Mouse (Mus musculus) bone marrow macrophage, adult 2 months (primary cell): ENCODE data around the gene Lmtk3. TPM values are rescaled to one million over a fixed set of nuclear protein-coding genes. Genes with fewer than 3 reads are reported as not detected.

Experiments used
- H3K27ac ChIP-seq: 2 replicates; pipeline ENCODE4 v1.5.1; 2012; ENCODE audit warnings: low read depth, low read length; ENCODE audit not compliant: insufficient read depth
- H3K4me1 ChIP-seq: 2 replicates; pipeline ENCODE4 v1.6.1; 2012; ENCODE audit warnings: low read length; ENCODE audit not compliant: control insufficient read depth, insufficient read depth
- H3K4me3 ChIP-seq: 2 replicates; pipeline ENCODE4 v1.5.1; 2012; ENCODE audit warnings: mild to moderate bottlenecking, low read length, moderate library complexity; ENCODE audit not compliant: insufficient read depth
- CTCF ChIP-seq: IDR thresholded peaks from 2 replicates; pipeline ENCODE4 v1.5.1; 2012; ENCODE audit warnings: low read depth, mild to moderate bottlenecking, low read length, moderate library complexity
- POLR2A ChIP-seq: IDR thresholded peaks from 2 replicates; pipeline ENCODE4 v1.6.1; 2012; ENCODE audit warnings: mild to moderate bottlenecking, low read depth, low read length, borderline replicate concordance
- polyA plus RNA-seq: library from polyadenylated mRNA; stranded (reverse); fragments of >200 nt; gene quantifications from 2 replicates; pipeline ENCODE4 v1.2.4, GENCODE M21; 2012; ENCODE audit not compliant: missing spikeins, insufficient read depth, insufficient read length

The Lmtk3 gene
- polyA plus RNA-seq, 1 experiment, result not detected

DNA sequence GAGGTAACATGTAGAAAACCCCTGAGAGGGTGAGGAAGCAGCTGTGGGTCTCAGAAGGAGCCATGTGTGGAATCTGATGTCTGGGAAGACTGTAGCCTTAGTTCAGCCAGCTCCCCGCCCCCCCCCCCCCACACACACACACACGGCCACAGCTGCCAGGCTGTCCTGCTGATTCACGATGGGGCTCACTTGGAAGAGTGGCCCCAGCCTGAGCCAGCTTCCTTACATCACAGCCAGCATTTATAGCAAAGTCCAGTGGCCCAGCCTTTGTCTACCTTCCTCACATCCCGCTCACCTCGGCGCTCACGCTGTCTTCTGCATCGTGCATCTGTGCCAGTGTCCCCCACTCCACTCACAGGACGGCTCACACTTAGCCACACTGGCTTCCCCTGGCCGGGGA, 34.1 kb upstream of the Lmtk3 start:
- no peak overlapping the region for H3K4me3 ChIP-seq
- no peak for TF ChIP-seq CTCF
- no peak for TF ChIP-seq POLR2A
- peaks cover 23% of the 10 kb centered on the region for H3K4me1 ChIP-seq
- H3K27ac ChIP-seq, result no peak overlapping the region

DNA sequence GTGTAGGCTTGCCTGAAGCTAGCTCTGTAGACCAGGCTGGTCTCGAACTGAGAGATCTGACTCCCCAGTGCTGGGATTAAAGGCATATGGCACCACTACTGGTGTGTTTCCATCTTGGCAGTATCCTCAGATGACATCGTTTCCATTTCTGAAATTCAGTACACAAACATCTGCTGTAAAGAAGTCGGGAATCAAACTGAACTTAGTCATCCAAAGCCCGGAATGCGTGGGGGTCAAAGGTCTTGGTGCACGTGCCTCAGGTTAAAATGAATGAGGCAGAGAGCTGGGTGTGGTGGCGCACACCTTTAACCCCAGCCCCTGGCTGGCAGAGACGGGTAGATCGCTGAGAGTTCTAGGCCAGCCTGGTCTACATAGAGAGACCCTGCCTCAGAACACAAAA, 33.4 kb upstream of the Lmtk3 start:
- peaks cover 23% of the 10 kb centered on the region for H3K4me1 ChIP-seq
- no peak overlapping the region for H3K27ac ChIP-seq
- no peak overlapping the region for H3K4me3 ChIP-seq
- TF ChIP-seq CTCF (no peak), POLR2A (no peak)

DNA sequence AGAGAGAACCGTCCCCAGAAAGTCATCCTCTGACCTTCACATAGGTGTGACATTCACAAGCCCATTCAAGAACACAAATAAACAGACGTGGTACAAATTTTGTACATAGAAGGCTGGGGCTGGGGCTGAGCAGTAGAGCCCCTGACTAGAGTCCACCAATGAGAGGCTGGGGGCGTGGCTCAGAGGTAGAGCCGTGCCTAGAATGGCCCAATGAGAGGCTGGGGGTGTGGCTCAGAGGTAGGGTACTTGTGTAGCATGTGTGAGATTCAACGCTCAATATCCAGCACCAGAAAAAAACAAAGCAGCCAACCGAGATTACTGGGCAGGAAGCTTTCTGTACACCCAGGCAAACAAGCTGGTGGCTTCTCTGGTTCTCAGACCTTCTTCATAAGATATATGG, 27.8 kb upstream of the Lmtk3 start:
- H3K4me1 ChIP-seq, result no peaks in the 10 kb centered on the region
- H3K4me3 ChIP-seq, result no peak overlapping the region
- TF ChIP-seq POLR2A, result no peak
- no peak for TF ChIP-seq CTCF
- no peak overlapping the region for H3K27ac ChIP-seq

DNA sequence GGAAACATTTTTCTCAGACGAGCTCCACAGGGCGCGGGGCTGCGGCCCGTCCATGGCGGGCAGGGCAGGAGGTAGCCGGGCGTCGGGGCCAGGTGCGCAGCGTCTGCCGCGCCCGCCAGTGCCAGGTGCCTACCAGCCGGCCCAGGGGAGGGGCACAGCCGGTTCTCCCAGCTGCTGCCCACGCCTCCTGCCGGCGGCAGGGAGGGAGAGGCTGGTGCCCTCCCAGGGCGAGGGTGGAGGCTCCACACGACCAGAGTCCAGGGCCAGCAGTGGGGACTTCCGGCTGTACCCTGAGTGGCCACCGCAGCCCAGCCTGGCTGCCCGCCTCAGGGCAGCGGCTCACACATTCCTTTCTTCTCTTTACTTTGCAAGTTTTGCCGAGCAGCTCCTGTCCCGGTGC, 24.1 kb upstream of the Lmtk3 start:
- Histone ChIP-seq H3K4me3 (no peak overlapping the region), H3K27ac (no peak overlapping the region), H3K4me1 (no peaks in the 10 kb centered on the region)
- TF ChIP-seq CTCF, result no peak
- no peak for TF ChIP-seq POLR2A

DNA sequence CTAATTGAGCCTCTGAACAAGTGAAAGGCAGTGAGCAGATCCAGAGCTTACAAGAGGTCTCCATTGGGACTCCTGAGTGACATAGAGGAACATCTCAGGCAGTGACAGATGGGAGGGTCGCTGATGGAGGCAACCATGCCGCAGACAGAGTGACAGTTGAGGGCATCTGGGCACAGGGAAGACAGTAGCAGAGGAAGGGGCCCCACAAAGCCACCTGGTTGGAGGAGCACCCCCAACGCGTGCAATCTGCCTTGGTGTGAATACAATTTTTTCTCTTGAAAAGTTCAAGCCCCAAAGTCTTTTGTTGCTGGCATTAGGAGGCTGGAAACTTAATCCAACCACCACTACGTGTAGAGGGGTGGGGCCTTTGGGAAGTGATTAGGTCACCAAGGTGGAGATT, 23.4 kb upstream of the Lmtk3 start:
- Histone ChIP-seq H3K27ac (no peak overlapping the region), H3K4me3 (no peak overlapping the region), H3K4me1 (no peaks in the 10 kb centered on the region)
- TF ChIP-seq CTCF (no peak), POLR2A (no peak)

DNA sequence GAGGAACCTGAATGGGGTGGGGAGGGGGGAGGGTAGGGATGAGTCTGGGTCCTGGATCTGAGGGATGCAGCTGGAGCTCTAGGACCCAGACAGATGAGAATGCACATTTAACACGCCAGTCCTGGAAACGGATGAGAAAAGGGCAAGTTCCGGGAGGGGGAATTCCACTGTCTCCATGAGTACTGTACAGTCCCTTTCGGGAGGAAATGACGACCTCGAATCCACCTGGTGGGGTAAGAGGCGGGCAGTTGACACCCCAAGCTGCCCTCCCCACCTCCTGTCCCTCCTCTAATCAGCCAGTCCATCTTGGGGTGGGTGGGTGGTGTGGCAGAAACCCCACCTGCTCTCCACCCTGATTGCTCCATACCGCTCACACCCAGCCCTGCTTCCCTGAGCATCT, 17.5 kb upstream of the Lmtk3 start:
- TF ChIP-seq CTCF, result no peak
- no peaks in the 10 kb centered on the region for H3K4me1 ChIP-seq
- H3K27ac ChIP-seq, result no peak overlapping the region
- no peak overlapping the region for H3K4me3 ChIP-seq

DNA sequence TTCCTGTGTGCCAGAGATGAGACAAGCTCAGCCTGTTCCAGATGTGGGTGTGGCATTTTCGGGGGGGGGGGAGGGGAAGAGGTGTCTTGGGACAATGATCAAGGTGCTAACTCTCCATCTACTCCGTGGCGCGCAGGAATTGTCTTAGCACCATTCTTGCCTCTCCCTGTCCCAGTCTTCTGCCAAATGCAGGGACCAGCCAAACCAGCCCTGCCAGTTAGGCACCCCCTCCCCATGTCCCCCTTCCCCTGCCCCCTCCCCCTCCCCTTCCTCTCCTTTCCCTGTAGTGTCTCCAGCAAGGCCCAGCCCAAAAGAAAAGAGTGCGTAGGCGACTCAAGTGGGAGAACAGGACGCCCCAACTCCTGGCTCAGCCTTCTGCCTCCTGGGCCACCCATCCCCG, 16.8 kb upstream of the Lmtk3 start:
- Histone ChIP-seq H3K4me3 (no peak overlapping the region), H3K4me1 (no peaks in the 10 kb centered on the region), H3K27ac (no peak overlapping the region)
- TF ChIP-seq CTCF (no peak), POLR2A (no peak)

DNA sequence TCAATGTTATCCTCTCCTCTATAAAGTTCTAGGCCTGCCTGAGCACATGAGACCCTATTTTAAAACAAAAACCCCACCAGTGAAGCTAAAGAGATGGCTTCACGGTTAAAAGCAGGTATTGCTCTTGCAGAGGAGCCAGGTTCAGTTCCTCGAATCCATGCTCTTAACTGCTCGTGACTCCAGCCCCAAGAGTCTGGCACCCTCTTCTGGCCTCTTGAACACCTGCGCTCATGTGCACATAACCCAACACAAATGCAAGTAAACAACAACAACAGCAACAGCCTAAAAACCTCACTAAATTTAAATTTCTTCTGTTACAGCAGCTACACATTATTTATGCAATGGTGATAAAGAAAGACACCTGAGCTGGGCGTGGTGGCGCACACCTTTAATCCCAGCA, 16.0 kb upstream of the Lmtk3 start:
- no peak overlapping the region for H3K27ac ChIP-seq
- H3K4me1 ChIP-seq, result no peaks in the 10 kb centered on the region
- TF ChIP-seq POLR2A (no peak), CTCF (no peak)
- H3K4me3 ChIP-seq, result no peak overlapping the region

DNA sequence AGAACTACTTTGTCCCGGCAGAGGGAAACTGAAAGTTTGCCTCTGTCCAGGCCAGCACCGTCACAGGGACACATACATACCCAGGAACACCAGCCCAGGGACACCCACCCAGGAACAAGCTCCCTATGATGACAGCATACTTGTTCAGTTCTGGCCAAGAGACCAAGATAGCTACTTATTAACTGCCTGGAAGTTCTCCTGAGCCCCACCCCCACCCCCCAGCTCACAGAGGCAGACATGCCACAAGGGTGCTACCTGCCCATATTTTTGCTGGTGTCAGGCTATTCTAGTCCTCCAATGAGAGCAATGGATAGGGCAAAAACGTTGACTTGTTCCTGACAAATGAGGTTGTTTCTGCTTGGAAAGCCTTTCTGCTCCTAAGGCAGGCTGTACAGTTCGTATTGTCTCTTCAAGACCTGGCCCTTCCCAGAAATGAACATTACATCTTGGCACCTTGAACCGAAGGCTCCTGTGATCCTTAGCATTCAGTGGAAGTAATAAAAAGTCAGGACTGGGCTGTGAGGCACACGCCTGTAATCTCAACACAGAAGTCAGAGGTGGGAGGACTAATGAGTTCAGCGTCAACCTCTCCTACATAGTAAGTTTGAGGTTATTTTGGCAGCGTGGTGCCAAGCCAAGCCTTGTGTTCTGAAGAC, 13.0 kb upstream of the Lmtk3 start:
- no peak overlapping the region for H3K27ac ChIP-seq
- no peak for TF ChIP-seq POLR2A
- TF ChIP-seq CTCF, result no peak
- H3K4me1 ChIP-seq, result no peaks in the 10 kb centered on the region
- H3K4me3 ChIP-seq, result no peak overlapping the region

DNA sequence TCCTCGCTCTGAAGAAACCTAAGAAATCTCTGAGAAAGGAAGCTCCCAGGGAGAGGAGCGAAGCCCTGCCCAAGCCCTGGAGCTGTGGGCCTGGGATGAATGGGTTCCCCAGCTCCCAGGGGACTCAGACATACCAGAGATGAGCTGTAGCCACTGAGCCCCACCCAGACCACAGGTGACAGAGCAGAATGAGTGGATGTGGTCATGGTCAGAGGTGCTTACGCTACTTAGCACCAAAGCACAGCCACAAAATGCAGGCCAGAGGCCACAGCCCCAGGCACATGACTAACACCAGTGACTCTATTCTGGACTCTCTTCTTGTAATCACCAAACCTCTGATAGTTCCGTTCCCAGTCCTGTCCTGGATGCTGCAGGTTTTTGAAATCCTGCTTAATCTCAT, 12.4 kb upstream of the Lmtk3 start:
- no peak for TF ChIP-seq CTCF
- TF ChIP-seq POLR2A, result no peak
- Histone ChIP-seq H3K4me3 (no peak overlapping the region), H3K4me1 (no peaks in the 10 kb centered on the region), H3K27ac (no peak overlapping the region)

DNA sequence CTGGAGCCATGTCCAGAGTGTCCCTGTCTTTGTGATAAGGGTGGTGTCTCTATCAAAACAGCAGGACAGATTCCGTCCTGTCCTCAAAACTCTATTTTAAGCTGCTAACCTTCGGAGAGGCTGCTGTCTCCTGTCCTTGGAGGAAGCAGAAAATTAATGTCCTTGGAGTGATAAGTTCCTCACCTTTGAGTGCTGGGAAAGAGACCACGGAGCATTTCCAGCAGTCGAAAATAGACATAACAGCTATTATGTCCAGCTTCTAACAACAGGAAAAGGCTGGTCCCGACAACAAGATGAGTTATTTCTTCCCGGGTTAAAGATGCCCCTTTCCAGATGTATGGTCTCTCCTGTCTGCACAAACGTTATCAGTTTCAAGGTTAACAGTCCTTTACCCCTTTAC, 8.3 kb upstream of the Lmtk3 start:
- H3K27ac ChIP-seq, result no peak overlapping the region
- no peak overlapping the region for H3K4me3 ChIP-seq
- TF ChIP-seq POLR2A, result no peak
- TF ChIP-seq CTCF, result no peak
- peaks cover 5% of the 10 kb centered on the region; the same call in 1 of the 2 replicates for H3K4me1 ChIP-seq
